Mouse (Mus musculus): Measurements from ENCODE around the gene Fam71e2.

The Fam71e2 gene

GRCm38 (mm10) chr7:4777851-4778637 lies 6.9 kb upstream of the Fam71e2 start:
- DNase-seq (ENCODE audit: low spot score), result no peak

DNA sequence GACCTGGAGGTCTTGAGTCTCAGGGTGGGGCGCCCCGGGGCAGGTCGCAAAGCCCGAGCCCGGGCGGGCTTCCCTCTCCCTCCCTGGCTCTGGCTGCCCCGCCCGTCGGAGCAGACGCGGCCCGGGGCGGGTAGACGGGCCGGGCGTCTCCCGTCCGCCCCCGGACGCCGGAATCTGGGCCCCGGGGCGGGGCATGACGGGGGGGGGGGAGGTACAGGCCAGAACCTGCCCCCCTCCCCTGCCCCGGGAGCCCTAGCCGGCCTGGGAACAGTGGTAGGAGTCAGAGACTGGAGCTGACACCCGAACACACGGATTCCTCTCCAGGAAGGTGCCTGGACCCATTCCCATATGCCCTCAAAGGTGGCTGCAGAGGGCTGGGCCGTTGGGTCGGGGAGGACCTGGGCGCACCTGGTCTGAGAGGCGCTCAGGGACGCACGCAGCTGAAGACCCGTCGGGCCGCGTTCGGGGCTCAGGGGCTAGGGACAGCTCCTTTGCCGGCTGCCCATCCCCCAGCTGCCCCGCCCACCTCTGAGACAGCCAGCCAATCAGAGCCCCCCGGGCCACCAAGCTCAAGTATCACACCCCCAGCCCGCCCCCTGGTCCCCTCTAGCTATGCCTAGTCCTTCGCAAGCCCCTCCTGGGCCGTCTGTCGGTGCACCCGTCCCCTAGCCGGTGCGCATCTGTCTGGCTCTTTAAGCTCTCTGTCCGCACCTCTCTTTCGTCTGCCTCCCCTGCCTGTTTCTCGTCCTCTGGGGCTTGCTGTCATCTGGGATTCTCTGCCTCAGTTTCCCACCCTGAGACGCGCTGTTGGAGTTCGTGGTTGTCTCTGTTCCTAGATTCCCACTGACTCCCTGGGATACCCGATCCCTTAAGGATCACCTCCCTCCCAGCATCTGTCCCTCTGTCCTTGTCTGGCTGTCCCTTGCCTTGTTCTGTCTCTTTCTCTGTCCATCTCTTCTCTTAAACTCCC lies 6.0 kb upstream of the Fam71e2 start:
- peak; percentile 70 for DNase-seq (ENCODE audit: low spot score)

DNA sequence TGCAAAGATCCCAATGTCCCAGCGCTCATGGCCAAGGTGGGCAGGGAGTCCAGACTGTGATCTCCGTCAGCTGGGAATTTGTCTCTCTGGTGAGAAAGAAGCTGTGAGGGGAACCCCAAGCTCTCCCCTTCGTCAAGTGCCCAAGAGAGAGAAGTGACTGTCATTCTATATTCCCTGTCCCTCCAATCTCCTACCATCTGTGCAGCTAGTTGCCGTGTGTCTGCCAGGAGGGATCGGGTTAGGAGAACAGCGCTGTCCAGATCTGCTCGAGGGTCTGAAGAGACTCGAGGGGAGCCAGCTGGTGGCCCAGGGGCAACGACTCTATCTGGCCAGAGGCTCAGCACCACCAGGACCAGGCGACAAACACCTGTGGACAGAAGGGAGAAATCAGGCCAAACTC lies 5.0 kb upstream of the Fam71e2 start:
- no peak for DNase-seq (ENCODE audit: low spot score)

- DNase-seq (ENCODE audit: low spot score), result no peak
Observed at GRCm38 (mm10) chr7:4764946-4765710, 6.0 kb downstream of the Fam71e2 start.

DNA sequence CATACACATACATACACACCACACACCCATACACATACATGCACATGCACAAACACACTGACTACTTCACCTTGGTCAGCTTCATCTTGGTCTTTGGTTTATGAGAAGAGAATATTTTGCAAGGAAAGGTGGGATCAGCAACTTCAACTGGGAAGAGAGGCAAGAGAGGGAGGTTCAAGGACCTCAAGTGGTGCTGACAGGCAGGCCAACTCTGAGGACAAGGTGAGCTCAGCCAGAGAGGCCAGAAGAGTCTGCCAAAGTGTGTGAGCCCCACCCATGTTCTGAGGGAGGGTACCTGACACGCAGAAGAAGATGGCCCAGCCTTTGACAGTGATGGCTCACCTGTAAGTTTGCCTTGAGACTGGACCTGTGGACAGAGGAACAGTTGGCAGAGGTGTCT lies 11.4 kb downstream of the Fam71e2 start:
- DNase-seq (ENCODE audit: low spot score), result no peak

- peak; percentile 85 for DNase-seq (ENCODE audit: low spot score)
Observed at GRCm38 (mm10) chr7:4752821-4753570, 18.1 kb downstream of the Fam71e2 start, which contains the start of gene Cox6b2. Gene Cox6b2, minus strand, starts transcription at chr7:4753094.

- DNase-seq (ENCODE audit: low spot score), result peak; percentile 59
Observed at GRCm38 (mm10) chr7:4751971-4752820, 18.9 kb downstream of the Fam71e2 start.

DNA sequence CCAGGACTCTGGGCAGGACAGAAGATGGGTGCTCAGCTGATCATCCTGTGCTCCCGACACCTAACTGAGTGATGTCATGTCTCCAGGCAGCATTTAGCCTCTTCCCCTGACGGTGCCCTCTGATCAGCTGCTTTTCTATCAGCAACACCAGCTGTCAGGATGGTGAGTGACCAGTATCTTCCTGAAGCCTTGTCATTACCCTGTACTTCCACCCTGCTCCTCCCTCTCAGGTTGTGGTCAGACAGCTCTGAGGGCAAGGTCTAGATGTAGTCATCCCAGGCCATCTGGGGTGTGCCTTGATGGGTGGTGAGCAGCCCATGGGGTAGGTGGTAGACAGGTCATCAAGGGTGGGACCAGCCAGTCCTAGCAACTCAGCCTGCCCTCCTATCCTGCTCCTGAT lies 21.9 kb downstream of the Fam71e2 start:
- no peak for DNase-seq (ENCODE audit: low spot score)

DNA sequence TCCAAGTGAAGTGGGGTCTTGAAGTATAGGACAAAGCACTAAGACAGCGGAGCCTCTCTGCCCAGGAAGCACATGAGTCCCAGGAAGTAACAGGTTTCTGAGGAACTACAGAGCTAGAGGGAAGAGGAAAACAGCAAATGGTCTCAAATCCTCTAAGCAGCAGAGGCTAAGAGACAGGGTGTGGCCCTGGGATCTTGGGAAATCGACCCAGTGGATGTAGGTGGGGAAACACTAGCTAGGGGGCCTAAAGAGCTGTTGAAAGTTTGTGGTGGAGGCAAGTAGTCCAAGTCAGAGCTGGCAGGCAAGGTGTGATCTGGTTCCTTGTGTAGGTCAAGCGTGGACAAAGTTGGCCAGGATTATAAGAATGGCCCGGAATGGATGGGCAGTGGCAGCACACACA lies 22.8 kb downstream of the Fam71e2 start:
- no peak for DNase-seq (ENCODE audit: low spot score)

DNA sequence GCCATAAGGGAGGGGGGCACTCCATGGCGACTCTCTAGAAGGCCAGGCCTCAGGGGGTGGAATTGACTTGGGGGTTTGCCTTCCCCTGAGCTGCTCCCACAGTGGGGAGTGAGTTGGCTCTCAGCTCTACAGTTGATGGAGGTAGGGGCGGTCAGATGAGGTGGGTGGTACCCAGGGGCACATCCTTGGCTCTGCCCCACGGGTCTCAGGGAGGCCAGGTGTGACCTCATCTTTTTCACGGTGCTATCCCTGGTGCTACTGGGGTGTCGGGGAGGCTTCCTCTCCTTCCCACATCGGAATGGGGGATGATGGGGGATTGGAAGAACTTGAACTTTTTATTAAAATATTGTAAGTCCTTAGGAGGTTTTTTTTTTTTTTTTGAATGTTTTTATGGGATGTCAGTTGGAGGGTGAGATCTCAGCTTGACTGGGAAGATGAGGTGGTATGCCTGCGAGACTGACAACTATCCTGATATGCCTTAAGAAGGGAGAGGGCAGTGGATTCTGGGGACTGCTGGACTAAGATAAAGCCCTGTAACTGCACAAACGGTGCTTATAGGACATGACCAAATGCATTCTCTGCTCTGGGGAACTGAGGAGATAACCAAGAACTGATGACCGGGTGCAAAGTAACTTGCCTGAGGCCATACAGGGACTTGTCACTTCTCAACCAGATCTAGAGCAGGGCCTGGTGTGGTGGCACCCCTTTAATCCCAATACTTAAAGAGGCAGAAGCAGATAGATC lies 23.8 kb downstream of the Fam71e2 start:
- DNase-seq (ENCODE audit: low spot score), result no peak

GRCm38 (mm10) chr7:4746326-4746980 lies 24.6 kb downstream of the Fam71e2 start:
- DNase-seq (ENCODE audit: low spot score), result no peak

DNA sequence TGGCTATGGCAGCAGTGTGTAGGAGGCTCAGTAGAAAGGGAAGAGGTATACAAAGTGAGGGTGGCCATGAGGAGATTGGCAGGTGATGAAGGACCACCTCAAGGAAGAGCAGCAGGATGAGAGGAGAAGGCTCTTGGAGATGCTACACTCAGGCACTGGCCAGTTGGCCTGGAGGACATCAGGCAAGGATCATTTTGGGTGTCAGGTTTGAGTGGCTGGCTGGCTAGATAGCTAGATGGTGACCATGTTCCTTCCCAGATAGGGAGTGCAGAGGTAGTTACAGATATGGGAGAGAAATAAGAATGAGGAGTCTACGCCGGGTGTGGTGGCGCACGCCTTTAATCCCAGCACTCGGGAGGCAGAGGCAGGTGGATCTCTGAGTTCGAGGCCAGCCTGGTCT lies 26.2 kb downstream of the Fam71e2 start:
- no peak for DNase-seq (ENCODE audit: low spot score)

DNA sequence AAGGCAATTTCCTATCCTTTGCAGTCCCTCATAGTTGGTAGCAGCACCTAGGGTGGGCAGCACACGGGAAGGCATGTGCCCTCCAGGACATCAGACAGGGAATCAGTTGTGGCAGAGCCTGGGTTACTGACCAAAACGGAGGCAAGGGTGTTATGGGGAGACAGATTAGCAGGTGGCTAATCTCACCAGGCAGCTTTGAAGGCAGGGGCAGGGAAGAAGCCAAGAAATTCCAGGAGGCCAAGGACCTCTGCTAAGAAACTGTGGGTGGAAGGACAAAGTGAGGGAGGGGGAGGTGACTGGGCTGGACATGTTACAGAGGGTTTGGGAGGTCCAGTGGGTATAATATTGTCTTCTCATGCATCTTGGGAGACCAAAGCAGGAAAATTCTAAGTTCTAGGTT lies 27.7 kb downstream of the Fam71e2 start:
- no peak for DNase-seq (ENCODE audit: low spot score)

GRCm38 (mm10) chr7:4742482-4742819 lies 28.7 kb downstream of the Fam71e2 start:
- no peak for DNase-seq (ENCODE audit: low spot score)

- DNase-seq (ENCODE audit: low spot score), result no peak
Observed at GRCm38 (mm10) chr7:4741672-4742481, 29.2 kb downstream of the Fam71e2 start.

- DNase-seq (ENCODE audit: low spot score), result peak; percentile 61
Observed at GRCm38 (mm10) chr7:4741151-4741550, 30.0 kb downstream of the Fam71e2 start.

- no peak for DNase-seq (ENCODE audit: low spot score)
Observed at GRCm38 (mm10) chr7:4740309-4740727, 30.8 kb downstream of the Fam71e2 start.

GRCm38 (mm10) chr7:4739544-4740275 lies 31.4 kb downstream of the Fam71e2 start, which contains the start of gene Kmt5c:
Gene Kmt5c, plus strand, starts transcription at chr7:4740115.
- DNase-seq (ENCODE audit: low spot score), result peak; percentile 98
